Mouse (Mus musculus): ENCODE measurements around the gene 4930402F06Rik.

4930402F06Rik gene

GRCm38 (mm10) chr2:35416473-35416872, 19.5 kb upstream of the 4930402F06Rik start:
- DNase-seq: no peak

DNA sequence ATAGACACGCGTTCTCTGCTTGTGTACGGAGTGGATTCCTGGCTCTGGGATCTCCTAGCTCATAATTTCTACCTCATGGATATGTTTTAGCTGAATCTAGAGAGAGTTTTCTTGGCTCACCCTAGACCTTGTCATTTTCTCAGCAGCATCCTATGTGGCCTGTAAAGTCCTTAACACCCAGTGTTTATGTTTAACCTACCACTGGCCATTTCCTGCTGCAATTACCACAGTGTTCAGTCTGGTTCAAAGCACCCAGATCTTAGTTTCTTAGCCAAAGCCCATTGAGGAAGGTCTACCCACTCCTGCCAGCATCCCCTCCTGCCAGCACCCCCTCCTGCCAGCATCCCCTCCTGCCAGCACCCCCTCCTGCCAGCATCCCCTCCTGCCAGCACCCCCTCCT, 15.8 kb upstream of the 4930402F06Rik start:
- DNase-seq: no peak

- no peak for DNase-seq
These were observed 15.3 kb upstream of the 4930402F06Rik start for GRCm38 (mm10) chr2:35412246-35412645.

GRCm38 (mm10) chr2:35411640-35412190, 14.7 kb upstream of the 4930402F06Rik start:
- DNase-seq: no peak

DNA sequence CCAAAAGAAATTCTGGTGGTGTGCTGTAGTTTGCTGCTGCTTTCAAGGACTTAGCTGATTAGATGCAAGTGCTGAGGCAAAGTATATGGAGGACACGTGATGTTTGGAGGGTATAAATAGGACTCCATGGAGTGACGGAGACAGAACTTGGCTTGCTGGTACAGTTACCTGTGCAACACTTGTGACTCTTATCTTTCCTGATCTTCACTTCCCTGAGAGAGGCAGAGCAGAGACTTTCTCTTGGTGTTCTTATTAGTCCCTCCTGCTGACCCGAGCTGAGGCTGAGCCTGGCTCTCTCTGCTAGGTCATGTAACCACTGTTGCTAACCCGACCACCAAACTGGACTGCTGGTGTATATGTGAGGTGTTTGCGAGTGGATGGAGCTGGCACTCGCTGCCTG, 12.5 kb upstream of the 4930402F06Rik start:
- DNase-seq: peak; percentile 1

GRCm38 (mm10) chr2:35408409-35409110, 11.6 kb upstream of the 4930402F06Rik start:
- no peak for DNase-seq

- no peak for DNase-seq
These were observed 10.9 kb upstream of the 4930402F06Rik start for GRCm38 (mm10) chr2:35407878-35408277.

DNA sequence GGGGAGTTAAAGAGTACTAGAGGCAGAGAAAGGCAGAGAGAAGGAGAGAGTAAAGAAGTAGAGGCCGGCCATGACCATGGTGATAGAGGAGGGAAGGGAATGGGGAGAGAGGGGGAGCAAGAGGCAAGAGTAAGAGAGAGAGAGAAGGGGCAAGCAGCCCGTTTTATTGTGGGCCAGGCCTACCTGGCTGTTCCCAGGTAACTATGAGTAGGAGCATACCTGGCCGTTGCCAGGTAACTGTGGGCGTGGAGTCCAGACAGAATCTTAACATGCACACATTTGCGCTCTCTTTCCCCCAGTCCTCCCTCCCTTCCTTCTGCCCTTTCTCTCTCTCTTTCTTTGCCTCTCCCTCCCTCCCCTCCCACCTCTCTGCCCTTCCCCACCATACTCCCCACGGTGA, 10.3 kb upstream of the 4930402F06Rik start:
- DNase-seq: no peak

- no peak for DNase-seq
These were observed 9.6 kb upstream of the 4930402F06Rik start for GRCm38 (mm10) chr2:35406611-35407010.

- DNase-seq: no peak
These were observed 5.4 kb upstream of the 4930402F06Rik start for GRCm38 (mm10) chr2:35402391-35402790.

- DNase-seq: no peak
These were observed 3.8 kb upstream of the 4930402F06Rik start for GRCm38 (mm10) chr2:35400739-35401138.

DNA sequence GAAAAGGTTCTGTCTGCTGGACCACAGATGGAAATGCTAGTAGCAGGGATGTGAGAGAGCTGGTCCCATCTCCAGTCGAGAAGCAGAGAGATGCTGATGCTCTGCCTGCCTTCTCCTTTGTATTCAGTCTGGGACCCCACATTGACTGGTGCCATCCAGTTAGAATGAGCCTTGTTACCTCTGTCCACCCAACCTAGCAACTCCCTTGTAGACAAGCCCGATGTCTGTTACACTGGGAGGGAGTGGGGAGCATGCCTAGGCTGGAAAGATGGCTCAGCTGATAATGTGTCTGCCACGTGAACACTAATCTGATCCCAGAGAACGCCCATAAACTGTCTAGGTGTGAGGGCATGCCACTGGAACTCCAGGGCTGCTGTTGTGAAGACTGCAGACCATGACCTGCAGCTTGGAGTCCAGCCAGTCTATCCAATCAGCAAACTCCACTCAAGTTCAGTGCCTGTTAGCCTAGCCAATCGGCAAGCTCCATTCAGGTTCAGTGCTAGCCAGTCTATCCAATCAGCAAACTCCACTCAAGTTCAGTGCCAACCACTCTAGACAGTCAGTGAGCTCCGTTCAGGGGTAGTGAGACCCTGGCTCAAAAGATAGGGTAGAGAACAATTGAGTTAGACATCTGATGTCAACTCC, 1.3 kb upstream of the 4930402F06Rik start:
- DNase-seq: no peak

DNA sequence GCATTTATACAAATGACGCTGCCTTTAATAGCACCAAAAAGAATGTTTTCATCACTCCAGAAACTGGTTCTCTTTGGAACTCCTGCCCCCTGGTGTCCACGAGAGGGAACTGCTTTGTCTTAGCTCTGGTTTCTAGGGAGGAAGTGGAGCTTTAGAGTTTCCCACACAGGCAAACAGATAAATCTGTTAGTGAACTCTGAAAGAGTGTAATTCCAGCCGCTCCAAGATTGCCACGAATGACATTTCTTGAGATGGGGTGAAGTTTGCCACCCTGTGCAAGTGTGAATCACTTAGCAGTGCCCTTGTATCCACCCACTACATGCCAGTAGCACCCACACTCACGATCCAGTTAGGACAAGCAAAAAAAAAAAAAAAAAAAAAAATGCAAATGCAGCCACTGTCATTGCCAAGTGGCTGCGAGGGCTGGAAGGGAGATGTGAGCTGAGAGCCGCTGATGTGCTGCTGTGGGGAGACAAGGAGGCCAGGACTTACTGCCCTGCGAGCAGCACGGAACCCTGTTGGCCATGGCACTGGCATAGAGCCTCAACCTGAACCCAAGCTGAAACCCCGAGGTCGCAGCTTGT, 707 bp upstream of the 4930402F06Rik start:
- peak; percentile 61 for DNase-seq

GRCm38 (mm10) chr2:35385441-35385871, 11.5 kb downstream of the 4930402F06Rik start:
- no peak for DNase-seq

DNA sequence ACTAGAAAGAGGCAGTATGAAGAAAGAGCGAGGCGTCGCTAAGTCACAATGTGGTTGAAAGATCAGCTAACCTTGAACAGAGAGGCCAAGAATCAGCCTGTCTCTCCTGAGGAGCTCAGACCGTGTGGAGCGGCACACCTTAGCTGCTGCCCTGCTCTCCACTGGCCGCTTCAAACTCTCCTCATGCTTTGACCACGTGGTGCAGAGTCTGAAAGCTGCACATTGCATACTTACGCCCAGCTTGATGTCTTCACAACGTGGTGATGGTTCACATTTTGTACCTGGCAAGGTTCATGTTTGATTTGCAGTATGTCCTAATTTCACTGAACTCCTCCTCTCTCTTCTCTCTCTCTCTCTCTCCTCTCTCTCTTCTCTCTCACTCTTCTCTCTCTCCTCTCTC, 17.7 kb downstream of the 4930402F06Rik start:
- no peak for DNase-seq

DNA sequence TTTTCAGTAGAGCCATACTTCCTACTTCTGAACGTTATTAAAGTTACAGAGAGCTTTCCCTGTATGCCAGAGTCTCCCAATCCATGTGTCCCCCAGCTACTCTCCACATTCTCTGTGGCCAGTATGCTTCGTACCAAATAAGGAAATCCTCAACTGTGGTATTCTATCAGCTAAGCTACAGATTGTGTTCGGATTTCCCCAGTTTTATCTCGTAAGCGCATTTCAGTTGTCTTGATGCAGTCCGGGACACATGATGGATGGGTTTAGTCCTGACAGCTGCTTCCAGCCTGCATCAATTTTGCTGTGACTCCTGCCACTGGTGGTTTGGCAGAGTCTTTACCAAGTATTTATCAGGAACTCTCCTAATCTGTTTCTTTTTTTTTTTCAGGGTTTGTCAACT, 19.4 kb downstream of the 4930402F06Rik start:
- no peak for DNase-seq

GRCm38 (mm10) chr2:35373003-35373402, 24.0 kb downstream of the 4930402F06Rik start:
- peak; percentile 64 for DNase-seq

DNA sequence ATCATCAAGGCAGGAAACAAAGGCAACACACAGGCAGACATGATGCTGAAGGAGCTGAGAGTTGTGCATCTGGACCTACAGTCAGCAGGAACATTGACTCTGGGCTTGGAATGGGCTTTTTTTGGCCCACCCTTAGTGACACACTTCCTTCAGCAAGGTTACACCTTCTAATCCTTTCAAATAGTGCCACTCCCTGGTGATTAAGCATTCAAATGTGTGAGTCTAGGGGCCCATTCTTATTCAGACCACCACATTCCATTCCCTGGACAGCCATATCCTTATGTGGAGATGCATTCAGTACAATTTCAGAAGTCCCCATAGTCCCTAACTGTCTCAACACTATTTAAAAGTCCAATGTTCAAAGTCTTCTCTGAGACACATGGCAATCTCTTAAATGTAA, 26.3 kb downstream of the 4930402F06Rik start:
- no peak for DNase-seq

DNA sequence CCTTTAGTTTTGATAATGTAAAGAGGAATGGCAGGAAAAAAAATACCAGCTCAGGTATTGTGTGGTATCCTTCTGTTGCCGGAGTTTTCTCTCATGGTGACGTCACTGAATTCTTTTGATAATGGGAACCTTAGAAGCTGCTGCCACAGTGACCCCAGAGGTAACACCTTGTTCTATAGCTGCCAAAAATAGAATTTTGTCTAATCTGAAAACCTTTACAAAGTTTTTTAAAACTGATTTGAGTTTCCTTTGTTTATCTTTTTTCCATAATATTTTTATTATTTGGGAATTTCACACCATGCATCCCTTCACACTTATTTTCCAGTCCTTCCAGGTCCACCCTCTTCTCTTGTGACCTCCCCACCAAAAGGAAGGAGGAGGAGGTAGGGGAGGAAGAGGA, 29.3 kb downstream of the 4930402F06Rik start, which contains the start of gene 4930568D16Rik:
TSS of gene 4930568D16Rik (minus strand) at position 101 of the 400 bp plus-strand sequence.
- DNase-seq: no peak

DNA sequence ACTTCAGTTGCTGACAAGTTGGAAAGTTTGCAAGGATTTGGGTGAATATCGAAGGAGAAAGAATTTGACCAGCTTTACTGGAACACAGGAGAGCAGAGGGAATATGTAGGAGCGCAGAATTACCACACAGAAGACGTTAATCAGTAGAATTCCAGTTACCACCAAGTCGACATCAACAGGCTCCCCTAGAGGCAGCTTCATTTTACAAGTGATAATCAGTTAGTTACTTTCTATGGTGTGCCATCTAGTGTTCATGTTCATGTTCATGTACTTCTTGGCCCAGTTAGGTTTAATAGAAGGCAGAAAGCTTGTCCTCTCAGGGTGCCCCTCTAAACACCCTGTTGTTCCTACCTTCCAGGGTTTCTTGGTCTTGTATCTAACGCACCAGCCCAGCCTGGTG, 47.8 kb downstream of the 4930402F06Rik start:
- no peak for DNase-seq

GRCm38 (mm10) chr2:35345984-35346383, 51.0 kb downstream of the 4930402F06Rik start:
- no peak for DNase-seq

GRCm38 (mm10) chr2:35342605-35343004, 54.4 kb downstream of the 4930402F06Rik start:
- DNase-seq: no peak

DNA sequence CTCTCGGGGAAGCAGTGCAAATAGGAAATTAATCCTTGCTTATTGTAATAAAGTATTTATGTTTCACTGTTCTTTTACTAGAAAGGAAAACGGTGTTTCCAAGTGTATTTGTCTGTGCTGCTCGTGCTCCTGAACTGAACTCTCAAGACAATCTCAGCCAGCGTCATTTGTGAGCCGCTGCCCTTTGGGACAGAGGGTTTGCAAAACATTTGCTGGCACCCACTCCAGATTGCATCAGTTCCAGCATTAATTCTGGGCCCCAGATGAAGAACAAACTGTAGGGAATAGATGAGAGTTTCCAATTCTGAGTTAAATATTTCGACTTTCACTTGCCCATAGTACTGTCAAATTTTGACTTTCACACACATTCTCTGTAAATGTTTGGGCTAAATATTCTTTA, 58.3 kb downstream of the 4930402F06Rik start:
- no peak for DNase-seq

GRCm38 (mm10) chr2:35338036-35338435, 58.9 kb downstream of the 4930402F06Rik start:
- no peak for DNase-seq

Data from liver (tissue).